In genomic region chr16:64801638-64802037, GRCm38 (mm10) we compare ENCODE assay signal across 27 mouse cellular contexts. TPM values are rescaled to one million over a fixed set of nuclear protein-coding genes. Genes with fewer than 3 reads are reported as not detected.
DNase-seq lines count a peak whose midpoint lies in the region; ATAC-seq lines count a peak whose summit lies in the region.
"Had no signal": no experiment of that assay in that cellular context is flagged by ENCODE, and none has a peak within 500 bp of the region (broad histone marks: within the 10 kb centered on the region; RNA-seq: fewer than 3 reads in every experiment).

No protein-coding gene starts in this region.

- no peaks in the 10 kb centered on the region; the same call in 1 of the 2 replicates for H3K27me3 ChIP-seq in splenic B cell, adult 2 months (ENCODE audit: control insufficient read depth, insufficient read depth, low read length, poor library complexity, severe bottlenecking)
- H3K27me3 ChIP-seq: embryonic facial prominence, embryonic 13.5 days; forebrain, embryonic 15.5 days; heart, embryonic 13.5 days; hindbrain, embryonic 15.5 days; limb, embryonic 15.5 days; megakaryocyte, embryonic 14.5 days; midbrain, embryonic 12.5 days had no signal

- no peaks in the 10 kb centered on the region for H3K36me3 ChIP-seq in splenic B cell, adult 2 months (ENCODE audit: control insufficient read depth, insufficient read depth, low read length, poor library complexity, severe bottlenecking)
- H3K36me3 ChIP-seq: hindbrain, embryonic 15.5 days had no signal

- peak; percentile 17 to 19 for DNase-seq in spleen, postnatal 36 days (ENCODE audit: low spot score in 2 of 2)
- no peak for DNase-seq in spleen, adult 18-20 months
- peak; percentile 57 for DNase-seq in splenic B cell, adult 2 months (ENCODE audit: low read depth, low spot score)
- DNase-seq in urinary bladder, adult 18-20 months (ENCODE audit: low spot score in 2 of 2): no peak
- DNase-seq in cerebellum, adult 9-11 months: no peak
- DNase-seq in left cerebral cortex, adult 9 months (ENCODE audit: low spot score in 2 of 2): no peak
- DNase-seq: adrenal gland, postnatal 36 days; cerebellum, adult 2 months; cerebellum, postnatal 25 days; heart, postnatal 10 days; kidney, adult 8-10 months; kidney, postnatal 4 days; lung, embryonic 14.5 days; lung, postnatal 14 days; right cerebral cortex, adult 18-20 months; right cerebral cortex, postnatal 4 days; thymus, postnatal 25 days had no signal

- peak; percentile 13 for ATAC-seq in activated CD4-positive, CD25-positive, alpha-beta regulatory T cell, adult 4 months
- ATAC-seq in inflammation-experienced regulatory T-cells, adult 6 months: peak; percentile 19
- ATAC-seq: forebrain, embryonic 15.5 days; intestine, embryonic 16.5 days had no signal

RNA-seq across cellular contexts. Expression of gene 4930453N24Rik, which starts 30.7 kb away (rescaled TPM):
- 10 to 100 TPM; 20.3 to 25.6 TPM for polyA plus RNA-seq in activated CD4-positive, CD25-positive, alpha-beta regulatory T cell, adult 4 months (2017; shearing (Covaris generic))
- 10 to 100 TPM; 14.2 to 26.6 (median 19.4) TPM for polyA plus RNA-seq in inflammation-experienced regulatory T-cells, adult 6 months (2017; shearing (Covaris generic))

RNA-seq across cellular contexts. Expression of gene Zfp654, which starts 49.8 kb away (rescaled TPM):
- polyA plus RNA-seq in activated CD4-positive, CD25-positive, alpha-beta regulatory T cell, adult 4 months (2017; shearing (Covaris generic)): 1 to 10 TPM; 8.9 to 9.8 TPM
- polyA plus RNA-seq in inflammation-experienced regulatory T-cells, adult 6 months (2017; shearing (Covaris generic)): 10 to 100 TPM in 1 of 3 experiments, 1 to 10 TPM in 2; 9.0 to 10.3 (median 9.5) TPM

RNA-seq across cellular contexts. Expression of gene Cggbp1, which starts 50.2 kb away (rescaled TPM):
- 10 to 100 TPM; 45.1 to 53.3 TPM for polyA plus RNA-seq in activated CD4-positive, CD25-positive, alpha-beta regulatory T cell, adult 4 months (2017; shearing (Covaris generic))
- 10 to 100 TPM; 33.5 to 79.9 (median 39.7) TPM for polyA plus RNA-seq in inflammation-experienced regulatory T-cells, adult 6 months (2017; shearing (Covaris generic))

Comparison
In these comparisons a context has a peak if more than half of its experiments do, and no peak if none do; other contexts are left out.
1. DNase-seq: peak in spleen, postnatal 36 days (2 of 2) and splenic B cell, adult 2 months (single experiment); none in spleen, adult 18-20 months (0 of 2), urinary bladder, adult 18-20 months (0 of 2), cerebellum, adult 9-11 months (single experiment) and left cerebral cortex, adult 9 months (0 of 2).